Mouse (Mus musculus): ENCODE results near the gene Cdk17.
A peak's percentile ranks its signal among the peaks of the same experiment; 100 is the strongest.

Gene Cdk17

GRCm38 (mm10) chr10:93160807-93161510 lies at the start of gene Cdk17:
Cdk17 (plus strand) TSS chr10:93160875.
- DNase-seq (ENCODE audit: low read depth in 2 of 2, low spot score in 2 of 2): peak; percentile 68 to 71

GRCm38 (mm10) chr10:93111412-93111811 lies 49.3 kb upstream of the Cdk17 start:
- DNase-seq (ENCODE audit: low read depth in 2 of 2, low spot score in 2 of 2): no peak

GRCm38 (mm10) chr10:93112021-93112420 lies 48.7 kb upstream of the Cdk17 start:
- DNase-seq (ENCODE audit: low read depth in 2 of 2, low spot score in 2 of 2): no peak

GRCm38 (mm10) chr10:93113968-93114367 lies 46.7 kb upstream of the Cdk17 start:
- DNase-seq (ENCODE audit: low read depth in 2 of 2, low spot score in 2 of 2): no peak

GRCm38 (mm10) chr10:93114782-93115181 lies 45.9 kb upstream of the Cdk17 start:
- no peak for DNase-seq (ENCODE audit: low read depth in 2 of 2, low spot score in 2 of 2)

GRCm38 (mm10) chr10:93115743-93116142 lies 44.9 kb upstream of the Cdk17 start:
- DNase-seq (ENCODE audit: low read depth in 2 of 2, low spot score in 2 of 2): no peak

- no peak for DNase-seq (ENCODE audit: low read depth in 2 of 2, low spot score in 2 of 2)
Observed at GRCm38 (mm10) chr10:93116636-93117035, 44.0 kb upstream of the Cdk17 start.

- no peak for DNase-seq (ENCODE audit: low read depth in 2 of 2, low spot score in 2 of 2)
Observed at GRCm38 (mm10) chr10:93119809-93120208, 40.9 kb upstream of the Cdk17 start.

GRCm38 (mm10) chr10:93121262-93121860 lies 39.3 kb upstream of the Cdk17 start:
- no peak for DNase-seq (ENCODE audit: low read depth in 2 of 2, low spot score in 2 of 2)

GRCm38 (mm10) chr10:93122399-93123184 lies 38.1 kb upstream of the Cdk17 start:
- no peak for DNase-seq (ENCODE audit: low read depth in 2 of 2, low spot score in 2 of 2)

- DNase-seq (ENCODE audit: low read depth in 2 of 2, low spot score in 2 of 2): no peak
Observed at GRCm38 (mm10) chr10:93123310-93123709, 37.4 kb upstream of the Cdk17 start.

GRCm38 (mm10) chr10:93123957-93124613 lies 36.6 kb upstream of the Cdk17 start:
- peak; percentile 64 to 77 for DNase-seq (ENCODE audit: low read depth in 2 of 2, low spot score in 2 of 2)

GRCm38 (mm10) chr10:93126025-93126424 lies 34.6 kb upstream of the Cdk17 start:
- no peak for DNase-seq (ENCODE audit: low read depth in 2 of 2, low spot score in 2 of 2)

- DNase-seq (ENCODE audit: low read depth in 2 of 2, low spot score in 2 of 2): no peak
Observed at GRCm38 (mm10) chr10:93128566-93128965, 32.1 kb upstream of the Cdk17 start.

GRCm38 (mm10) chr10:93129345-93129744 lies 31.3 kb upstream of the Cdk17 start:
- DNase-seq (ENCODE audit: low read depth in 2 of 2, low spot score in 2 of 2): no peak

- DNase-seq (ENCODE audit: low read depth in 2 of 2, low spot score in 2 of 2): no peak
Observed at GRCm38 (mm10) chr10:93129904-93130455, 30.7 kb upstream of the Cdk17 start.

GRCm38 (mm10) chr10:93130456-93130940 lies 30.2 kb upstream of the Cdk17 start:
- no peak for DNase-seq (ENCODE audit: low read depth in 2 of 2, low spot score in 2 of 2)

GRCm38 (mm10) chr10:93131865-93132566 lies 28.7 kb upstream of the Cdk17 start:
- DNase-seq (ENCODE audit: low read depth in 2 of 2, low spot score in 2 of 2): no peak

GRCm38 (mm10) chr10:93138730-93139129 lies 21.9 kb upstream of the Cdk17 start:
- DNase-seq (ENCODE audit: low read depth in 2 of 2, low spot score in 2 of 2): no peak

GRCm38 (mm10) chr10:93140778-93141177 lies 19.9 kb upstream of the Cdk17 start:
- DNase-seq (ENCODE audit: low read depth in 2 of 2, low spot score in 2 of 2): no peak
